Mouse (Mus musculus) inflammation-experienced regulatory T-cells, adult 6 months (primary cell): ENCODE measurements around the gene Abhd14b. TPM values are rescaled to one million over a fixed set of nuclear protein-coding genes. Genes with fewer than 3 reads are reported as not detected.

ENCODE experiments used
- ATAC-seq: one replicate; pipeline ENCODE4 v1.8.0; 2017
- polyA plus RNA-seq, 3 experiments: library from polyadenylated mRNA; unstranded; fragments of 100-300 nt; shearing (Covaris generic); gene quantifications; one replicate each; pipeline ENCODE4 v1.2.1; 2017

The Abhd14b gene
- polyA plus RNA-seq, 3 experiments from 2014 or later: 6.3 to 17.6 (median 12.6) TPM

GRCm38 (mm10) chr9:106461641-106462429, 14.6 kb downstream of the Abhd14b start:
- no peak for ATAC-seq

- ATAC-seq: no peak
These were observed 15.2 kb downstream of the Abhd14b start for GRCm38 (mm10) chr9:106462430-106462800.

- no peak for ATAC-seq
These were observed 16.1 kb downstream of the Abhd14b start for GRCm38 (mm10) chr9:106463122-106464063.

- ATAC-seq: peak; percentile 44
These were observed 17.7 kb downstream of the Abhd14b start for GRCm38 (mm10) chr9:106464751-106465541.

- ATAC-seq: no peak
These were observed 18.4 kb downstream of the Abhd14b start, which contains the start of gene Gpr62 for GRCm38 (mm10) chr9:106465571-106466200. Gene Gpr62 (minus strand): TSS chr9:106465938.

GRCm38 (mm10) chr9:106466721-106467120, 19.5 kb downstream of the Abhd14b start:
- no peak for ATAC-seq

DNA sequence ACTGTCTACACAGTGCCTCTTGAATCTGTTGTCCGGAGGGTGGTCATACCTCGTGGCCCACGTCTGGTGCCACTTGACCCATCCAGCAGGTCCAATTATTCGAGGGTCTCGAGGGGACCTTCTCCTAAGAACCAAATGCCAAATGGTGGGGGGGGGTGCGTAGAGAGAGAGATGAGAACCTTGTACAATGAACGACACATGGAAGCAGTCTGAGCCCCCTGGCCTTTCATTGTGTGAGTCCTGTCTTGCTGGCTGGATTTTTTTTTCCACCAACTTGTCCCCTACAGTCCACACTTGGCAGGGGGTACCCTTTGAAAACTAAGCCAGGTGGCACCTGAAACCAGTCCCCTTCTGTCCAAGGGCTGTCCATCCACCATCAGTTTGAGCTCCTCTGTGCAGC, 20.5 kb downstream of the Abhd14b start:
- ATAC-seq: no peak

- ATAC-seq: peak; percentile 58
These were observed 22.1 kb downstream of the Abhd14b start for GRCm38 (mm10) chr9:106469317-106469716.

GRCm38 (mm10) chr9:106469776-106470175, 22.5 kb downstream of the Abhd14b start:
- no peak for ATAC-seq

DNA sequence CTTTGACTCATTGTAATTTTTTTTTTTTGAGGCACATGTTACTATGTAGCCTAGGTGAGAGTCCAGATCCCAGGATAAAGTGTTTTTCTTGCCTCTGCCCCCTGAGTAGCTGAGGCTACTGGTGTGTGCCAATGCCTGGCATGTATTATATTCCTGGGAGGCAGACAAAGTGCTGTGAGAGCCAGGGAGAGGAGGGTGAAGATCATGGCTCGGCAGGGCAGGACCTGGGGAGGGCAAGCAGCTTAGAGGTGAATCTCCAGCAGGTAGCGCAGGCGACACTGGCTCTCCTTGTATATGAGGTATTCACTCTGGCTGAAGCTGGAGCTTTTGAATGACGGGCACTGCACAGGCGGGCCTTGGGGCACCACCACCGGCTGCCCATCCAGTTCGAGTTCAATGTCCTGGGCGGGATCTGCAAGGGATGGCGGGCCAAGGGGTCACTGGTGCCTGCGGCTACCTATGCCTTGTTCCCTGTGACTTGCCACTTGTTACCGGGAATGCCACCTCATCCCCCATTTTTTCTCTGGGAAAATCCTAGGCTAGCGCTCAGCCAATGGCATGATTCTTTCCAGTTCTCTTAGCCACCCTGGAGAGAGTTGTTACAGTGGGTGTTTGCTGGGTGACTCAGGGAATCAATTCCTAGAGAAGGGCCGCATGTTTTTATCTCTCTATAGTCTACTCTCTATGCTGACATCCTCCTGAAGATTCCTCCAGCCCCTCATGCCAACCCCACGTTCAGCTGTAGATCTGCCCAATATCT, 23.9 kb downstream of the Abhd14b start:
- no peak for ATAC-seq

GRCm38 (mm10) chr9:106471892-106472291, 24.6 kb downstream of the Abhd14b start:
- ATAC-seq: no peak

DNA sequence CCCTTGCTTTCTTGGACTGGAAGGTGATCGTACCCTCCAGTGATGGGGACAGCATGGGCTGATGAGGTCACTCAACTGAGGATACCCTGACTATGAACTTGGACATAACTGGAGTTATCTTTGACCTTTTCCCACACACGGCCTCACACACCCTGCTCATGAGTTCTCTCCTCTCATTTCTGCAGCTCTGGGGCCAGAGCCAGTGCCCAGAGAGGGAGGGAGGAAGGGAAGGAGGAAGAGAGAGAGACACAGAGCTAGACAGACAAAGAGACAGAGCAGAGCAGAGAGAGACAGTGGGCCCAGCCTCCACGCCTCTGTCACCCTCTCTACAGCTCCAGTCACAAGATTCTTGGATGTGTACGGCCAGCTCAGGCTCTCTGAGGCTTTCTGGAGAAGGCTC, 25.1 kb downstream of the Abhd14b start:
- no peak for ATAC-seq

- ATAC-seq: no peak
These were observed 26.0 kb downstream of the Abhd14b start for GRCm38 (mm10) chr9:106473081-106473752.

DNA sequence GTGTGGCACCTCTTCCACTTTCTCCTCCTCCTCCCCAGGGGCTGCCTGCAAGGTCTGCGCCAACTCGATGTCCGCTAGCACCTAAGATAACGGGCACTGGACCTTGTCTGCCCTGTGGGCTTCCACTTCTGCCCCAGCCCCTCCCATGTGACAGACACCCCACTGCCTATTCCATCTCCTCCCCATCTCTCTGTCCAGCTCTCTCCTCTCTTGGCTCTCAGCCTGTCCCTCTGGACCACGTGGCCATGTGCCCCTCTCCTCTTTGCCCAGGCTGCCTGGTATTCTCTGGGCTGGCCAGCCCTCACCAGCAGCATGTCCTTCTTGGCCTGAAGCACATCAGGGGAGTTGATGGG, 26.5 kb downstream of the Abhd14b start:
- ATAC-seq: no peak

- ATAC-seq: no peak
These were observed 27.2 kb downstream of the Abhd14b start for GRCm38 (mm10) chr9:106474456-106474855.

- ATAC-seq: no peak
These were observed 27.8 kb downstream of the Abhd14b start for GRCm38 (mm10) chr9:106475046-106475445.

- no peak for ATAC-seq
These were observed 28.4 kb downstream of the Abhd14b start, which contains the start of gene Rrp9 for GRCm38 (mm10) chr9:106475663-106476001. Gene Rrp9 (plus strand): TSS chr9:106475963.

DNA sequence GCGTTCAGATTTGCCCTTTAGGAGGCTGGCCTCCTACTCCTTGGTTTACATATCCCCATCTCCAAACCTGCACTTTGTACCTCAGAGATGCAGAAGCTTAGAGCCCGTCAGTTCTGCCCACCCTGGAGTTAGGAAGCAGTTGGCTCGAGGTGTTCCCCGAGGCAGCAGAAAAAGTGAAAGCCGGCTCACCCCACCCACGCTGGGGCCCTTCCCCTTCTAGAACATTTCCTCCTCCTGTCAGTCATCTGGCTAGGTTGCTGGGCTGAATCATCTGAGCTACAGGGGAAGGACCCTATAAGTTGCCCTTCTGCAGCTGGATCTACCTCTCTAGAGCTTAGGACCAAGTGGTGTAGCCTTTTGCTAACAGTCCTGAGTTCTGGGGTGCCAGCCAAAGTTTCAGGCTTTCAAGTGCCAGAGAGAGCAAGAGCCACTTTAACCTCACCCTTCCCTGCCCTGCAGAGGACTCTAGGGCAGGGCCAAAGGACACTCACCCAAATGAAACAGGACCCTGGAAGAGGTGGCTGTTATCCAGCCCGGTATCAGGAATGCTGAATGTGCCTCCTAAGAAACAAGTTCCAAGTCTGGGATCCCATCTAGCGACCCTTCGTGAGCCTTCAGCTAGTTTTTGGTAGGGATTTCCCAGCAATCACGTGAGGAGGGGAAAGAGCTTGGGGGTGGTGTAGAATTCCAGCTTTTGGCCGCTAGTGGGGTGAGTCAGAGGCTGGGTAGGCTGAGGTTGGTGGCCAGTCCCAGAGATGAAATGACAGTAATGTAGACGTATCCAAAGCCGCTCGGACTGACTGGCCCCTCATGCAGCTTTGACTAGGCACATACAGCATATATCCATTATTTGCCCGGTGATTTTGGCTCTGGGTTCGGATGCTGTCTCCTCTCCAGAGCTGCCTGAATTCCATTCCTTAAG, 29.0 kb downstream of the Abhd14b start:
- ATAC-seq: peak; percentile 21

DNA sequence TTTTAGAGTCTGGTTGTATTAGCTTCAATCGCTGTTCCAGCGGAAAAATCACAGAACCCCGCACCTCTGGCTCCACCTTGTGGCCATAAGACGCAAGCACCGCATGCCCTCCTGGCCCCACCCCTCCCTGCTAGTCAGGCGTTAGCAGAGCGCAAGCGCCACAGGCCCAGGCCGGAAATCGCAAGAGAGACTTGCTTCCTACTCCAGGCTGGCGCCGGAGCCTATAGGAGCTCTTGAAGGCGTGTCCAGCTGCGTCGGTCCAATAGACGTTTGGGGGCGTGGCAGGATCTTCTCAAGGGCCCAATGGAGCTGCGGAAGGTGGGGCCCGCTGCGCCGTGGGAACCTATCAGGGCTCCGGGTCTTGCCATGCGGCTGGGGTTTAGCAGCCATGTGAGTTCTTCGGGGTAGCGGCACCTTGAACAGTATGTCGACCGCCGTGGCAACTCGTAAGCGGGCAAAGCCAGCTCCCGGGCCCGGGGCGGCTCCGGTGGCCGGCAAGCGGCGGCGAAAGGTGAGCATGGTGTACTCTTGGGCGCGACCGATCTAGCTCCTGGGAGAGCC, 29.7 kb downstream of the Abhd14b start, which contains the start of gene Parp3:
Gene Parp3 (minus strand): TSS at position 26 of the 561 bp plus-strand sequence.
- peak; percentile 96 for ATAC-seq
